In the genomic region with DNA sequence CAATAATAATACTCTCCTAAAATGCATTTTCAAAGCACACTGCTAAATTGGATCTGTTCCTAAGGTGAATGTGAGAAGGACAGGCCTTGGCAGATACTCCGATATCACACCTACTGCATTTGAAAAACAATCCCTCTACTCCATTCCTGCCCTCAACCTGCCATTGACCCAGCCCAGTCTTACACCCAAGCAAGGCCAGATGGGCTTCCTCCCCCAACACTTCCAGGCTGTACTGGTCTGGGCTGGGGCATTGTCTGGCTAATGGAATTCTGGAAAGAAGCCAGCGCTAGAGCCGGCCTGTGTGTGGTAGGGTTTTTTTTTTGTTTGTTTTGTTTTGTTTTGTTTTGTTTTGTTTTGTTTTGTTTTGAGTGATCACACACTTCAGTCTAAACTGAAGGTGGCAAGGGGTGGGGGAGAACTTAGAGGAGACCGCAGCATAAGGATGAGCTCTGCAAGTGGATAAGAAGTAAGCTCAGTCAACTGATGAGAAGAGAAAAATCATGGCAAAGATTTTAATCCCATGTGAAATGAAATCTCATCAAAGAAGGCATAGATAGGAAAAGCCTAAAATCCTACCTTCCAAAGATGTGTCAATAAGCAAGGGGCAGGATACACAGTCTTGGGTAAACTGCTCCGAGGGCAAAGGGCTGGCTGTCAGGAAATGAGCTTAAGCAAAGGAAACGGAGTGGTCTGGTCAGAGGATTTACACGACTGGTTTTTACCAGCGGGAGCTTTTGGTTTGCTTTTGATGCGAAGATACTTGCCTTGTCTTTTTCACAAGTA, we compare ENCODE assay signal across 8 mouse cellular contexts. TPM values are rescaled to one million over a fixed set of nuclear protein-coding genes. Genes with fewer than 3 reads are reported as not detected.
DNase-seq lines count a peak whose midpoint lies in the region; ATAC-seq lines count a peak whose summit lies in the region.

No protein-coding gene starts in this region.

- peaks cover 10% of the 10 kb centered on the region for H3K4me1 ChIP-seq in embryonic facial prominence, embryonic 13.5 days
- H3K4me1 ChIP-seq in hindbrain, embryonic 10.5 days (replicated peaks) = peaks cover 27% of the 10 kb centered on the region

- no peak overlapping the region for H3K4me2 ChIP-seq in embryonic facial prominence, embryonic 13.5 days

- no peak overlapping the region for H3K27ac ChIP-seq in embryonic facial prominence, embryonic 13.5 days
- peak overlapping the region; percentile 71 for H3K27ac ChIP-seq in hindbrain, embryonic 10.5 days

- 18% methylated on average over 9 of the region's 9 CpGs for WGBS in embryonic facial prominence, embryonic 13.5 days
- 13% methylated on average over 9 of the region's 9 CpGs for WGBS in hindbrain, embryonic 10.5 days

- H3K4me3 ChIP-seq in embryonic facial prominence, embryonic 13.5 days = no peak overlapping the region
- no peak overlapping the region for H3K4me3 ChIP-seq in hindbrain, embryonic 10.5 days

- no peak overlapping the region for H3K9ac ChIP-seq in embryonic facial prominence, embryonic 13.5 days

- no peaks in the 10 kb centered on the region for H3K27me3 ChIP-seq in embryonic facial prominence, embryonic 13.5 days
- no peaks in the 10 kb centered on the region for H3K27me3 ChIP-seq in hindbrain, embryonic 10.5 days (ENCODE audit: insufficient read depth, poor library complexity, severe bottlenecking)

- no peaks in the 10 kb centered on the region for H3K36me3 ChIP-seq in embryonic facial prominence, embryonic 13.5 days
- H3K36me3 ChIP-seq in hindbrain, embryonic 10.5 days = no peaks in the 10 kb centered on the region

- no peaks in the 10 kb centered on the region for H3K9me3 ChIP-seq in embryonic facial prominence, embryonic 13.5 days
- no peaks in the 10 kb centered on the region for H3K9me3 ChIP-seq in hindbrain, embryonic 10.5 days

- DNase-seq in Muller cell, postnatal 12 days (ENCODE audit: inconsistent ontology term) = peak; percentile 51
- peak; percentile 41 for DNase-seq in hindbrain, embryonic 10.5 days (ENCODE audit: low spot score)
- peak; percentile 83 for DNase-seq in lung, postnatal 10 days
- DNase-seq in left cerebral cortex, adult 18-20 months (ENCODE audit: low spot score in 2 of 2) = no peak
- no peak for DNase-seq in layer of hippocampus, adult 9-11 months
- DNase-seq in layer of hippocampus, adult 8-10 months (ENCODE audit: low spot score in 2 of 2) = no peak

- 0 out of 2 replicates have a peak, but pooled peaks have one; percentile 37 for ATAC-seq in embryonic facial prominence, embryonic 13.5 days (ENCODE audit: insufficient number of reproducible peaks, insufficient read depth, low FRiP score, low TSS enrichment, low read depth)
- ATAC-seq in CD4-positive, CD25-positive, alpha-beta regulatory T cell, adult 4 months = no peak

RNA-seq across cellular contexts. Expression of a gene that starts 39.6 kb away (rescaled TPM):
- polyA plus RNA-seq in embryonic facial prominence, embryonic 13.5 days (2015; fragmentation: Nextera tagmentation; extraction: Ambion mirVana) = 48.4 and 49.4 TPM in 2 replicates
- 46.7 and 49.2 TPM in 2 replicates for polyA plus RNA-seq in hindbrain, embryonic 10.5 days (2016; fragmentation: Nextera tagmentation; extraction: Ambion mirVana)
- 10 to 100 TPM; 89.4 to 99.4 TPM for polyA plus RNA-seq in CD4-positive, CD25-positive, alpha-beta regulatory T cell, adult 4 months (2017; shearing (Covaris generic))
- total RNA-seq in left cerebral cortex, adult 18-20 months (2021) = 10 to 100 TPM; 36.7 to 42.7 TPM
- total RNA-seq in layer of hippocampus, adult 8-10 months (2022) = 10 to 100 TPM; 27.5 to 30.5 (median 28.4) TPM

Comparison
In these comparisons a context has a peak if more than half of its experiments do, and no peak if none do; other contexts are left out.
1. DNase-seq: peak in Muller cell, postnatal 12 days (single experiment), hindbrain, embryonic 10.5 days (single experiment) and lung, postnatal 10 days (single experiment); none in left cerebral cortex, adult 18-20 months (0 of 2), layer of hippocampus, adult 9-11 months (single experiment) and layer of hippocampus, adult 8-10 months (0 of 2).